Mouse (Mus musculus): ENCODE measurements around the gene Stab1. TPM values are rescaled to one million over a fixed set of nuclear protein-coding genes. Genes with fewer than 3 reads are reported as not detected.

Stab1 gene
- total RNA-seq, 2 experiments from 2014 or later = 63.2 to 64.1 TPM

GRCm38 (mm10) chr14:31131272-31131821, 37.1 kb downstream of the Stab1 start:
- DNase-seq = no peak

GRCm38 (mm10) chr14:31130236-31131220, 37.9 kb downstream of the Stab1 start, which contains the start of gene Nt5dc2:
Gene Nt5dc2, plus strand, starts transcription at chr14:31131053.
- DNase-seq = peak; percentile 90 to 93

- no peak for DNase-seq
Measured at GRCm38 (mm10) chr14:31129326-31130235, 38.9 kb downstream of the Stab1 start.

- peak; percentile 97 to 99 for DNase-seq
Measured at GRCm38 (mm10) chr14:31128826-31129219, 39.6 kb downstream of the Stab1 start, which contains the start of gene Smim4. Gene Smim4, minus strand, starts transcription at chr14:31128956.

GRCm38 (mm10) chr14:31128101-31128825, 40.2 kb downstream of the Stab1 start:
- DNase-seq = peak; percentile 80 to 83

- no peak for DNase-seq
Measured at GRCm38 (mm10) chr14:31126826-31127225, 41.6 kb downstream of the Stab1 start.

GRCm38 (mm10) chr14:31125106-31126075, 43.0 kb downstream of the Stab1 start:
- peak in 1 of 2 experiments; percentile 5 for DNase-seq

GRCm38 (mm10) chr14:31115522-31115921, 52.9 kb downstream of the Stab1 start:
- DNase-seq = no peak

GRCm38 (mm10) chr14:31114011-31114410, 54.4 kb downstream of the Stab1 start:
- no peak for DNase-seq

- no peak for DNase-seq
Measured at GRCm38 (mm10) chr14:31112187-31112586, 56.3 kb downstream of the Stab1 start.

GRCm38 (mm10) chr14:31110613-31111012, 57.8 kb downstream of the Stab1 start:
- DNase-seq = no peak

GRCm38 (mm10) chr14:31105156-31105555, 63.3 kb downstream of the Stab1 start:
- no peak for DNase-seq

- no peak for DNase-seq
Measured at GRCm38 (mm10) chr14:31089918-31090317, 78.5 kb downstream of the Stab1 start.

Other genes starting within 250 kb of the Stab1 start
- gene Itih3, start 244.9 kb downstream of the Stab1 start, total RNA-seq (2021) = under 1 TPM; 0.27 to 0.69 TPM
- not detected for gene Itih1, start 225.4 kb downstream of the Stab1 start, total RNA-seq (2021)
- gene Nek4, start 217.3 kb downstream of the Stab1 start, total RNA-seq (2021) = 1 to 10 TPM; 4.8 TPM
- 10 to 100 TPM; 19.8 to 22.5 TPM for gene Glt8d1, start 167.2 kb downstream of the Stab1 start, total RNA-seq (2021)
- gene Spcs1, start 167.0 kb downstream of the Stab1 start, total RNA-seq (2021) = 100 to 1,000 TPM; 132 to 138 TPM
- 10 to 100 TPM; 51.7 to 57.7 TPM for gene Pbrm1, start 149.5 kb downstream of the Stab1 start, total RNA-seq (2021)
- 10 to 100 TPM; 23.9 to 25.9 TPM for gene Gnl3, start 149.5 kb downstream of the Stab1 start, total RNA-seq (2021)
- 10 to 100 TPM; 74.5 to 87.4 TPM for gene Smim4, start 39.7 kb downstream of the Stab1 start, total RNA-seq (2021)
- 10 to 100 TPM; 19.2 TPM for gene Nt5dc2, start 37.6 kb downstream of the Stab1 start, total RNA-seq (2021)
- gene Tnnc1, start 39.7 kb upstream of the Stab1 start, total RNA-seq (2021) = 1,000 to 10,000 TPM; 5,748 to 6,764 TPM
- 100 to 1,000 TPM; 118 to 119 TPM for gene Nisch, start 48.3 kb upstream of the Stab1 start, total RNA-seq (2021)
- 10 to 100 TPM; 13.5 to 15.7 TPM for gene Sema3g, start 49.2 kb upstream of the Stab1 start, total RNA-seq (2021)
- gene Phf7, start 82.7 kb upstream of the Stab1 start, total RNA-seq (2021) = 1 to 10 TPM; 4.2 to 5.1 TPM
- 10 to 100 TPM; 42.4 to 45.3 TPM for gene Bap1, start 82.8 kb upstream of the Stab1 start, total RNA-seq (2021)
- under 1 TPM; 0.02 to 0.23 TPM for gene Dnah1, start 155.3 kb upstream of the Stab1 start, total RNA-seq (2021)
- gene Capn7, start 168.0 kb upstream of the Stab1 start, total RNA-seq (2021) = 10 to 100 TPM; 32.4 to 33.2 TPM

Measured in heart, adult 18-20 months (tissue).